Mouse (Mus musculus) CH12.LX (cell line): ENCODE measurements at regions not wholly inside any gene's neighbourhood (a gene's known extent, or its start where the extent isn't known, plus 50 kb on each side); places are given as distances from the start of the nearest gene placed in this dataset.

Source experiments
- DNase-seq: peaks from one replicate; pipeline ENCODE4 v3.0.0-alpha.2; 2013; ENCODE audit errors: extremely low read depth
- H3K27ac ChIP-seq: 2 replicates; pipeline ENCODE4 v1.5.1; 2012; ENCODE audit warnings: low read depth, mild to moderate bottlenecking, control low read depth, moderate library complexity; ENCODE audit not compliant: insufficient read depth
- H3K27me3 ChIP-seq: replicated peaks from 2 replicates; pipeline ENCODE3; 2012; ENCODE audit warnings: inconsistent platforms
- H3K36me3 ChIP-seq, 2 experiments: replicated peaks in 1 of 2; 2 replicates each; pipeline versions ENCODE3 to v1.6.1; 2012; ENCODE audit warnings: inconsistent platforms in 1 of 2, low read length in 1 of 2, mild to moderate bottlenecking in 1 of 2, mixed read lengths in 1 of 2, moderate library complexity in 1 of 2; ENCODE audit not compliant: control insufficient read depth in 1 of 2, insufficient read depth in 1 of 2
- H3K4me1 ChIP-seq, 2 experiments: 2 replicates each; pipeline ENCODE4 v1.6.1; 2012; ENCODE audit warnings: inconsistent platforms in 1 of 2, moderate library complexity in 1 of 2; ENCODE audit not compliant: insufficient read depth in 2 of 2, control insufficient read depth in 1 of 2
- H3K4me2 ChIP-seq: 2 replicates; pipeline ENCODE4 v1.6.1; 2012; ENCODE audit warnings: low read depth, mild to moderate bottlenecking, control low read depth; ENCODE audit not compliant: poor library complexity, insufficient read depth, severe bottlenecking
- H3K4me3 ChIP-seq, 3 experiments: fragments of 150-350 bp in 1 of 3; sonication (generic) in 1 of 3; replicated peaks in 1 of 3; 2 replicates each; pipeline versions ENCODE3 to v1.5.1; 2011 to 2012; ENCODE audit warnings: low read depth in 2 of 3, low read length in 2 of 3, mild to moderate bottlenecking in 2 of 3, moderate library complexity in 2 of 3, control low read depth in 1 of 3, improper control_type of control experiment in 1 of 3, inconsistent platforms in 1 of 3, mixed read lengths in 1 of 3; ENCODE audit not compliant: poor library complexity in 1 of 3
- H3K79me2 ChIP-seq: replicated peaks from 2 replicates; pipeline ENCODE4 v1.6.1; 2012; ENCODE audit warnings: mild to moderate bottlenecking, moderate library complexity; ENCODE audit not compliant: control insufficient read depth, poor library complexity, insufficient read depth, severe bottlenecking; ENCODE audit errors: extremely low read depth
- H3K9ac ChIP-seq: 2 replicates; pipeline ENCODE4 v1.6.1; 2012; ENCODE audit warnings: low read depth, mild to moderate bottlenecking, control low read depth, moderate library complexity; ENCODE audit not compliant: insufficient read depth
- H3K9me3 ChIP-seq: replicated peaks from 2 replicates; pipeline ENCODE3; 2012; ENCODE audit warnings: low read length, inconsistent platforms, mixed read lengths
- CHD2 ChIP-seq: IDR thresholded peaks from 2 replicates; pipeline ENCODE4 v1.6.1; 2011; ENCODE audit warnings: low read length, improper control_type of control experiment
- CTCF ChIP-seq, 2 experiments: IDR thresholded peaks in 1 of 2; conservative IDR thresholded peaks in 1 of 2; 2 replicates each; pipeline ENCODE4 v1.5.1; 2011 to 2012; ENCODE audit warnings: low read depth in 2 of 2, low read length in 2 of 2, improper control_type of control experiment in 1 of 2, inconsistent platforms in 1 of 2, mild to moderate bottlenecking in 1 of 2, moderate library complexity in 1 of 2
- E2F4 ChIP-seq: IDR thresholded peaks from 2 replicates; pipeline ENCODE4 v1.6.1; 2011; ENCODE audit warnings: low read depth, low read length, improper control_type of control experiment; ENCODE audit not compliant: insufficient replicate concordance
- HCFC1 ChIP-seq: IDR thresholded peaks from 2 replicates; pipeline ENCODE4 v1.6.1; 2012; ENCODE audit warnings: low read depth, mild to moderate bottlenecking, inconsistent platforms, low read length, improper control_type of control experiment
- IRF4 ChIP-seq: IDR thresholded peaks from 2 replicates; pipeline ENCODE4 v1.6.1; 2014; ENCODE audit warnings: low read depth, mild to moderate bottlenecking, inconsistent platforms, low read length, improper control_type of control experiment
- JUN ChIP-seq: IDR thresholded peaks from 2 replicates; pipeline ENCODE4 v1.6.1; 2011; ENCODE audit warnings: low read depth, mild to moderate bottlenecking, low read length, improper control_type of control experiment, moderate library complexity; ENCODE audit not compliant: insufficient read depth
- JUND ChIP-seq: conservative IDR thresholded peaks from 2 replicates; pipeline ENCODE4 v1.6.1; 2011; ENCODE audit warnings: low read depth, low read length, improper control_type of control experiment
- MAFK ChIP-seq: IDR thresholded peaks from 2 replicates; pipeline ENCODE4 v1.6.1; 2011; ENCODE audit warnings: low read length, improper control_type of control experiment; ENCODE audit not compliant: insufficient replicate concordance
- MAX ChIP-seq: IDR thresholded peaks from 2 replicates; pipeline ENCODE4 v1.6.1; 2011; ENCODE audit warnings: low read length, improper control_type of control experiment
- MAZ ChIP-seq: IDR thresholded peaks from 2 replicates; pipeline ENCODE4 v1.6.1; 2012; ENCODE audit warnings: low read depth, mild to moderate bottlenecking, inconsistent platforms, low read length, improper control_type of control experiment, moderate library complexity
- MEF2A ChIP-seq: IDR thresholded peaks from 2 replicates; pipeline ENCODE4 v1.6.1; 2014; ENCODE audit warnings: low read depth, mild to moderate bottlenecking, inconsistent platforms, low read length, improper control_type of control experiment, borderline replicate concordance
- MXI1 ChIP-seq: IDR thresholded peaks from 2 replicates; pipeline ENCODE4 v1.6.1; 2011; ENCODE audit warnings: mild to moderate bottlenecking, low read depth, low read length, improper control_type of control experiment
- NRF1 ChIP-seq: IDR thresholded peaks from 2 replicates; pipeline ENCODE4 v1.6.1; 2014; ENCODE audit warnings: low read depth, mild to moderate bottlenecking, inconsistent platforms, low read length, improper control_type of control experiment, moderate library complexity
- POLR2AphosphoS2 ChIP-seq: IDR thresholded peaks from 2 replicates; pipeline ENCODE4 v1.6.1; 2011; ENCODE audit warnings: low read depth, low read length, improper control_type of control experiment
- RAD21 ChIP-seq: IDR thresholded peaks from 2 replicates; pipeline ENCODE4 v1.6.1; 2011; ENCODE audit warnings: low read depth, mild to moderate bottlenecking, low read length, improper control_type of control experiment, moderate library complexity
- SIN3A ChIP-seq: IDR thresholded peaks from 2 replicates; pipeline ENCODE4 v1.6.1; 2012; ENCODE audit warnings: low read length, improper control_type of control experiment, inconsistent platforms
- SMC3 ChIP-seq: IDR thresholded peaks from 2 replicates; pipeline ENCODE4 v1.6.1; 2011; ENCODE audit warnings: low read depth, low read length, improper control_type of control experiment
- TBP ChIP-seq: conservative IDR thresholded peaks from 2 replicates; pipeline ENCODE4 v1.6.1; 2011; ENCODE audit warnings: low read depth, low read length, improper control_type of control experiment
- UBTF ChIP-seq: IDR thresholded peaks from 2 replicates; pipeline ENCODE4 v1.6.1; 2012; ENCODE audit warnings: low read depth, mild to moderate bottlenecking, inconsistent platforms, low read length, improper control_type of control experiment, moderate library complexity
- USF1 ChIP-seq: IDR thresholded peaks from 2 replicates; pipeline ENCODE4 v1.6.1; 2014; ENCODE audit warnings: low read depth, mild to moderate bottlenecking, inconsistent platforms, low read length, improper control_type of control experiment
- dilution Hi-C: fragments of 300-500 bp; cut with MboI; formaldehyde crosslinking; loops from 2 replicates; pipeline ENCODE4 v1.14.3; 2020; ENCODE audit warnings: low sequenced_read_pairs; ENCODE audit not compliant: extremely low pct_unique_long_range_greater_than_20kb, extremely low pct_ligation_motif_present
- in situ Hi-C: fragments of 300-500 bp; cut with MboI; formaldehyde crosslinking; loops from 3 replicates; pipeline ENCODE4 v1.14.3; 2019; ENCODE audit warnings: low sequenced_read_pairs, low pct_ligation_motif_present, low pct_unique_long_range_greater_than_20kb, mixed read lengths

DNA sequence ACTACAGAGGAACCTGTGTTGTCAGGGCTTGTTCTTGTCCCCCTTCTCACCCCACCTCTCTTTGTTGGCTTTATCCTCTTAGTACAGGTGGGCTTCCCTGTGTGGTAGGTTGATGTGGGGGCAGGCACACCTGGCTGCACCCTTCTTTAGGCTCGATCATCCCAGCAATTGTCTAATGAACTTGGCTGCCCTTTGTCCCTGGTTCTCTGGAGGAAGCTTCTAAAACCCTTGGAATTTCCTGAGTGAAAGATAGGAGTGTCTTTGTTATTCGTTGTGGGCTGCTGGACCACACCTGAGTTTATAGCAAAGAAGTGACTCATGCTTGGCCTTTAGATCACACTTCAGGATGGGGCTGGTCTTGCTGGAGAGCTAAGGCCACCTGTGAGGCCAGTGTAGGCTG lies 148.3 kb upstream of the Unc93a2 start:
- no peaks in the 10 kb centered on the region for H3K27me3 ChIP-seq
- no peak overlapping the region for H3K4me3 ChIP-seq
- dilution Hi-C loops = no loop called here
- TF ChIP-seq SIN3A (no peak), HCFC1 (no peak), POLR2AphosphoS2 (no peak), TBP (no peak), MXI1 (no peak), CHD2 (no peak), SMC3 (no peak), UBTF (no peak)
- DNase-seq = no peak
- no peaks in the 10 kb centered on the region for H3K79me2 ChIP-seq
- in situ Hi-C loops = no loop called here
- peaks cover 4% of the 10 kb centered on the region for H3K9me3 ChIP-seq
- H3K9ac ChIP-seq = no peak overlapping the region
- H3K36me3 ChIP-seq = no peaks in the 10 kb centered on the region
- no peak overlapping the region for H3K27ac ChIP-seq
- no peak overlapping the region for H3K4me2 ChIP-seq
- H3K4me1 ChIP-seq = peaks cover 2 to 11% of the 10 kb centered on the region in 2 experiments; a peak in 2 of 4 replicates

DNA sequence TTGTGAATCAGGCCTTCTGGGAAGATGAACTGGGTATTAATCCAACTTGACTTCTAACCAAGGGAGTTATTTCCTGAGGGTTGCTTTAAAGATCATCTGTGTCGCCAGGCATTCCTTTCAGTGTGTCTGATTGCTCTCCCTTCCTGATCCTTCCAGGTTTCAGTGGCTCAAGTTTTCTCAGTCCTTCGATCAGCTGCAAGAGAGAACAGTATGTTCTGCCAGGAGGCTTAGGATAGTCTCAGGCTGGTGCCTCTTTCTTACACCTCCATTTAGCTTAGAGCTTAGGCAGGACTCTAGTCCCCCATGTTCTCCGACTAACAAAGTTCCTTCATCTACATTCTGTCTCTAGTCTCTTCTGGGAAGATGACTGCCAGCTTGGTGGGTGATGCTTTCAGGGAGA lies 147.4 kb upstream of the Unc93a2 start:
- no peaks in the 10 kb centered on the region for H3K36me3 ChIP-seq
- H3K27ac ChIP-seq = no peak overlapping the region
- in situ Hi-C loops = no loop called here
- H3K4me2 ChIP-seq = no peak overlapping the region
- no peak overlapping the region for H3K4me3 ChIP-seq
- peaks cover 0 to 9% of the 10 kb centered on the region in 2 experiments; a peak in 2 of 4 replicates for H3K4me1 ChIP-seq
- no peak overlapping the region for H3K9ac ChIP-seq
- DNase-seq = no peak
- no peak for TF ChIP-seq MAFK
- TF ChIP-seq MAX = no peak
- no peak for TF ChIP-seq SIN3A
- no peak for TF ChIP-seq E2F4
- no peak for TF ChIP-seq JUN
- no peak for TF ChIP-seq UBTF
- no peak for TF ChIP-seq USF1
- TF ChIP-seq CTCF (conservative IDR thresholded peaks at IDR 0.05 in 1 of 2, IDR thresholded peaks at IDR 0.05 in 1 of 2; ENCODE audit: low read depth in 2 of 2, low read length in 2 of 2) = no peak
- no peak for TF ChIP-seq MXI1
- TF ChIP-seq JUND = no peak
- no peak for TF ChIP-seq MEF2A
- no peak for TF ChIP-seq NRF1
- TF ChIP-seq RAD21 = no peak
- TF ChIP-seq MAZ = no peak
- no peak for TF ChIP-seq IRF4
- H3K79me2 ChIP-seq = no peaks in the 10 kb centered on the region
- dilution Hi-C loops = no loop called here
- peaks cover 4% of the 10 kb centered on the region for H3K9me3 ChIP-seq
- no peaks in the 10 kb centered on the region for H3K27me3 ChIP-seq
